Mouse (Mus musculus): ENCODE measurements around the gene Ralgps1.

GRCm38 (mm10) chr2:33359184-33359583 is 12.1 kb downstream of the Ralgps1 start:
- TF ChIP-seq TAL1 (IDR thresholded peaks at IDR 0.05; ENCODE audit: low read length) (no peak), GATA1 (IDR thresholded peaks at IDR 0.05; ENCODE audit: low read length) (no peak)
